Mouse (Mus musculus): Measurements from ENCODE around the gene Ccdc126. TPM values are rescaled to one million over a fixed set of nuclear protein-coding genes. Genes with fewer than 3 reads are reported as not detected.

The Ccdc126 gene
- total and polyA plus RNA-seq, 3 experiments = 2.3 to 6.1 (median 2.8) TPM

- no peak overlapping the region for H3K27ac ChIP-seq (ENCODE audit: insufficient read depth, low read depth)
- dilution Hi-C loops (cut with MboI; ENCODE audit: extremely low pct_ligation_motif_present, extremely low pct_unique_long_range_greater_than_20kb, low sequenced_read_pairs) = no loop called here
- no peak overlapping the region for H3K4me3 ChIP-seq (replicated peaks in 1 of 3; ENCODE audit: low read depth in 2 of 3, low read length in 2 of 3, poor library complexity in 1 of 3)
- H3K4me2 ChIP-seq (ENCODE audit: insufficient read depth, low read depth, poor library complexity, severe bottlenecking) = no peak overlapping the region
- in situ Hi-C loops (cut with MboI; ENCODE audit: low pct_ligation_motif_present, low pct_unique_long_range_greater_than_20kb, low sequenced_read_pairs) = no loop called here
- TF ChIP-seq TCF12 (IDR thresholded peaks at IDR 0.05; ENCODE audit: low read depth, low read length) (no peak), ZMIZ1 (IDR thresholded peaks at IDR 0.05; ENCODE audit: low read depth, low read length) (no peak), MAX (IDR thresholded peaks at IDR 0.05; ENCODE audit: low read length) (no peak), POLR2A (IDR thresholded peaks at IDR 0.05; ENCODE audit: low read depth, low read length) (no peak), MEF2A (IDR thresholded peaks at IDR 0.05; ENCODE audit: borderline replicate concordance, low read depth, low read length) (no peak), MAZ (IDR thresholded peaks at IDR 0.05; ENCODE audit: low read depth, low read length) (no peak), IRF4 (IDR thresholded peaks at IDR 0.05; ENCODE audit: low read depth, low read length) (no peak), UBTF (IDR thresholded peaks at IDR 0.05; ENCODE audit: low read depth, low read length) (no peak), JUN (IDR thresholded peaks at IDR 0.05; ENCODE audit: insufficient read depth, low read depth, low read length) (no peak), CHD1 (IDR thresholded peaks at IDR 0.05; ENCODE audit: low read depth, low read length) (no peak), USF1 (IDR thresholded peaks at IDR 0.05; ENCODE audit: low read depth, low read length) (no peak), GABPA (IDR thresholded peaks at IDR 0.05; ENCODE audit: insufficient replicate concordance, low read depth, low read length) (no peak), NELFE (IDR thresholded peaks at IDR 0.05; ENCODE audit: low read depth, low read length) (no peak), SIN3A (IDR thresholded peaks at IDR 0.05; ENCODE audit: low read length) (no peak)
- no peak overlapping the region for H3K9ac ChIP-seq (ENCODE audit: insufficient read depth, low read depth)
- no peaks in the 10 kb centered on the region for H3K27me3 ChIP-seq (replicated peaks)
- no peaks in the 10 kb centered on the region for H3K79me2 ChIP-seq (replicated peaks; ENCODE audit: control insufficient read depth, extremely low read depth, insufficient read depth, poor library complexity, severe bottlenecking)
- DNase-seq (ENCODE audit: extremely low read depth) = no peak
- peaks cover 5 to 21% of the 10 kb centered on the region in 2 experiments; a peak in 3 of 4 replicates for H3K4me1 ChIP-seq (ENCODE audit: control insufficient read depth in 1 of 2, insufficient read depth in 2 of 2)
- H3K9me3 ChIP-seq (replicated peaks; ENCODE audit: low read length) = no peaks in the 10 kb centered on the region
- H3K36me3 ChIP-seq (replicated peaks in 1 of 2; ENCODE audit: control insufficient read depth in 1 of 2, insufficient read depth in 1 of 2, low read length in 1 of 2) = no peaks in the 10 kb centered on the region
Measured at GRCm38 (mm10) chr6:49326846-49327245, 7.8 kb downstream of the Ccdc126 start.

- H3K9me3 ChIP-seq (replicated peaks; ENCODE audit: low read length) = no peaks in the 10 kb centered on the region
- H3K36me3 ChIP-seq (replicated peaks in 1 of 2; ENCODE audit: control insufficient read depth in 1 of 2, insufficient read depth in 1 of 2, low read length in 1 of 2) = peaks cover 0 to 18% of the 10 kb centered on the region in 2 experiments
- H3K9ac ChIP-seq (ENCODE audit: insufficient read depth, low read depth) = no peak overlapping the region
- H3K27me3 ChIP-seq (replicated peaks) = no peaks in the 10 kb centered on the region
- H3K27ac ChIP-seq (ENCODE audit: insufficient read depth, low read depth) = no peak overlapping the region
- DNase-seq (ENCODE audit: extremely low read depth) = peak; percentile 55
- dilution Hi-C loops (cut with MboI; ENCODE audit: extremely low pct_ligation_motif_present, extremely low pct_unique_long_range_greater_than_20kb, low sequenced_read_pairs) = no loop called here
- no peak overlapping the region for H3K4me3 ChIP-seq (replicated peaks in 1 of 3; ENCODE audit: low read depth in 2 of 3, low read length in 2 of 3, poor library complexity in 1 of 3)
- H3K4me1 ChIP-seq (ENCODE audit: control insufficient read depth in 1 of 2, insufficient read depth in 2 of 2) = peaks cover 9 to 21% of the 10 kb centered on the region in 2 experiments
- H3K4me2 ChIP-seq (ENCODE audit: insufficient read depth, low read depth, poor library complexity, severe bottlenecking) = no peak overlapping the region
- in situ Hi-C loops (cut with MboI; ENCODE audit: low pct_ligation_motif_present, low pct_unique_long_range_greater_than_20kb, low sequenced_read_pairs) = no loop called here
- no peaks in the 10 kb centered on the region for H3K79me2 ChIP-seq (replicated peaks; ENCODE audit: control insufficient read depth, extremely low read depth, insufficient read depth, poor library complexity, severe bottlenecking)
- peak; percentile 70 for TF ChIP-seq IRF4 (IDR thresholded peaks at IDR 0.05; ENCODE audit: low read depth, low read length)
- no peak for TF ChIP-seq MXI1 (IDR thresholded peaks at IDR 0.05; ENCODE audit: low read depth, low read length)
- TF ChIP-seq TCF12 (IDR thresholded peaks at IDR 0.05; ENCODE audit: low read depth, low read length) = no peak
- peak; percentile 76 for TF ChIP-seq EP300 (IDR thresholded peaks at IDR 0.05; ENCODE audit: low read length)
- TF ChIP-seq MAFK (IDR thresholded peaks at IDR 0.05; ENCODE audit: insufficient replicate concordance, low read length) = no peak
- TF ChIP-seq ZC3H11A (IDR thresholded peaks at IDR 0.05; ENCODE audit: low read depth, low read length) = no peak
Measured at GRCm38 (mm10) chr6:49331369-49332059, 12.4 kb downstream of the Ccdc126 start.

Measured in CH12.LX (cell line).